Mouse (Mus musculus): ENCODE data around the gene Fezf2.

The Fezf2 gene

GRCm38 (mm10) chr14:12342458-12343131 is 5.4 kb downstream of the Fezf2 start:
- DNase-seq (ENCODE audit: low read depth in 2 of 2, low spot score in 2 of 2) = no peak

GRCm38 (mm10) chr14:12341789-12342457 is 6.1 kb downstream of the Fezf2 start:
- no peak for DNase-seq (ENCODE audit: low read depth in 2 of 2, low spot score in 2 of 2)

DNA sequence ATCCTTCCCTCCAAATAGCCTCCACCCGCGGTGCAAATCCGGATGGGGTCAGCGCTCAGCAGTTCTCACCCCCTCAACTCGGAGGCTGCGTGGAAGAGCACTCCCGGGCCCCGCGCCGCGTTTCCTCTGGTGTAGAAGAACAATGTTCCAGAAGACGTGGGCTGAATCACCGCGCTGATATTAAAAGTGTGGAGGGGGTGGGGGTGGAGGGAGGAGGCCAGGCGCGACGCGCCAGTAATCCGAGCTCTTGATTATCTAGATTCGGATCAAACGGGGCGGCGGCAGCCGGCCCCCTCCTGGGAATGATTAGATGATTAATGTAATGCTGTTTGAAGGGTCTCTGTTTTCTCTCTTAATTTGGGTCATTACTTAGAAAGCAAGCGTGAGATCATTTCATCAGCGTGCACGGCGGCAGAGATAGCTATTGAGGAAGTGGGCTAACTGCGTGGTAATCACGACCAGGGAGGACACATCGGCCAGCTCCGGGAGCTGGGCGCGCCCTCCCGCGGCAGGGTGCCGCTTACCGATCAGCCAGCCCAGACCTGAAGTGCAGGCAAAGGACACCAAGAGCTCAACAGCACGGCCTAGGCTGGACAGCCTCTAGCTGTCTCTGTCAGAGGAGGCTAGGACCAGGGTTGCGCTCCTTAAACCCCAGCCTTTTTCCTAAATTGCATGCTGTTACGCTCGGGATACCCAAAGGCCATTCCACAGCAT is 6.8 kb downstream of the Fezf2 start:
- DNase-seq (ENCODE audit: low read depth in 2 of 2, low spot score in 2 of 2) = no peak

DNA sequence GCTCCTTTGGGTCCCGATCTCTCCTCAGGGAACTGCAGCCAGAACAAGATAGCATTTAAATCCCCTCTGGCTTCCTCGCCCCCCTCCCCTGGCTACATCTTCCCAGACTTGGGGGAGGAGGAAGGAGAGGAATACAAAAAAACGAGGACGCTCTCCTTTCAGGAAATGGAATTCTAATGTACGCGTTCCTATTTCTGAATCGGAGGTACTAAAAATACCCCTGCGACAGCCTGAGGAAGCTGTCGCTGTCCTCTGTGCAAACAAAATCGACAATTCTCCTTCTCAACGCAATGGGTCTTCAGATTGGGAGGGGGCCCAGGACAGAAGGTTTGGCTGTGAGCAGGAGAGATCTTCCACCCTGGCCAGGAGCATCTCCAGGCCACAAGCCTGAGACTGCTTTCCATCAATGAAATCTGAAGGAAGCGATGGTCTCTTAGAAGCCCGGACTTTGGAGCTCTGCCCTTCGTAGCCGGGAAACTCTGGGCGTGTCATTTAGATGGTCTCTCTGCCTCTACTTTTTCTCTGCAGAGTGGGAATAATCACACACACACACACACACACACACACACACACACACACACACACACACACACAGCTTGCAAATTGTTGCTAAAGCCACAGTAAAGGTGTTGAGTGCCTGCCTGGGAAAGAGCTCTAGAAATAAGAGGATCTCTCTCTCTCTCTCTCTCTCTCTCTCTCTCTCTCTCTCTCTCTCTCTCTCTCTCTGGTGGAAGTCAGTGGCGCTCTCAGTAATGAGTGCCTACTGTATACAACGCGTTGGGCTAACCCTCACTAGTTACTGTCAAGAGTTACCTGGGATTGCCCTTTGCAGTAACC is 7.5 kb downstream of the Fezf2 start:
- no peak for DNase-seq (ENCODE audit: low read depth in 2 of 2, low spot score in 2 of 2)

- no peak for DNase-seq (ENCODE audit: low read depth in 2 of 2, low spot score in 2 of 2)
Measured at GRCm38 (mm10) chr14:12338811-12339565, 9.0 kb downstream of the Fezf2 start.

DNA sequence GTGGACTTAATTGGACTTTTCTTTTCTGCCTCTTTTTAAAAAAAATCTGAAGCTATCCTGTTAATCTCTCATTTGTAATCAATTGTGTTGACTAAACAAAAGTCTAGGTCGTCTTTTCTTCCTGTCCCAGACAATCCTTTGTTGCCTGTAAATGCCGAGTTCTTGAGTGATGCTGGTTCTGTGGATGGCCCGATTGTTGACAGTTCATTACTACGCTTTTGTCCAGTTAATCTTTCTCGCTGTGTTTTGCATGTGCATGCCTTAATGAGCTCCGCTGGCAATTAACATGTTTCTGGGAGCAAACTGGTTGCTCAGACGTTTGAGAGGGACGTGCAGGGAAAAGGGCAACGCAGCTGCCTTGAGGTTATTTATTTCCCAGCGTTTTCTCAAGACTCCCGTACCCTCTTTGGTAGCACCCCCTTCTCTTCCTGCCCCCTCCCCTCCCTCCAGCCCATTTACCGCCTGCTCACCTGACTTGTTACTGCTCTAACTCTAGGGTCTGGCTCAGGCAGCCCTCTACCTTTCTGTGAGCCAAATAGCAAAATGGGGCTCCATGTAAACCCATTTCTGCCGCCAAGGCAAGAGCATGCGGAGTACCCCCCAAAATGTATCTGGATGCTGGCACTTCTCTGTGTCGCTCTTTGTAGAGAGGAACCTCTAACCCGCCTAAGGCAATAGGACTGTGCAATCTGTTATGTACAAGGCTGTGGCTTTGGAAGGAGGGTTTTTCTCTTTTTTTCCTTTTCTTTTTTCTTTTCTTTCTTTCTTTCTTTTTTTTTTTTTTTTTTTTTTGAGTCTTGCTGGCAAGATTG is 9.8 kb downstream of the Fezf2 start:
- no peak for DNase-seq (ENCODE audit: low read depth in 2 of 2, low spot score in 2 of 2)

DNA sequence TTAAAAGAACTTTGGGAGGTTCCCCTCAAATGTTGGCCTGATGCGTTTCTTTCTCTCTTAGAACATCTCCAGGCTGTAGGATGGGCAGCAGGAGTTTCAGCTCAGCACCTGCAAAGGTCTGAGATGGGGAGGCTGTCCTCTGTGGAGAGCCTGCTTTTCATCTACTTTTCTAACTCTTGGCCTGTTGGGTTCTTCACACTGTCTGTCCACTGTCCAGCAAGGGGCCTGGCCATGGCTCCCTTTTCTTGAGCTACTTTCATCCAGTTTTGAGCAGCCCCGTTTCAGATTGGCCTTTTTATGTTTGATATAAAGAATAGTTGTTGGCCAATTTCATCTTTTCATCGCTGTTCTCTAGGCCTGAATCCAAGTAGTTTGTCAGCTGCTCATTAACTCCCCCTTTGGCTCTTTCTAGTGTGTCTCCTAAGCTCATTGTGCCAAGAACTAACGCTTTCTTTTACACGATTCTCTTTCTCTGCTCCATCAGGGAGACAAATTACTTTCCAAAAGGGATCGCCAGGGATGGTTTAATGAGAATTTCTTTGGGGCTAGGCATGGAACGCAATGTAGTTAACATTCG is 10.5 kb downstream of the Fezf2 start:
- DNase-seq (ENCODE audit: low read depth in 2 of 2, low spot score in 2 of 2) = no peak

- DNase-seq (ENCODE audit: low read depth in 2 of 2, low spot score in 2 of 2) = no peak
Measured at GRCm38 (mm10) chr14:12334925-12335324, 13.1 kb downstream of the Fezf2 start.

- DNase-seq (ENCODE audit: low read depth in 2 of 2, low spot score in 2 of 2) = no peak
Measured at GRCm38 (mm10) chr14:12333622-12334021, 14.4 kb downstream of the Fezf2 start.

DNA sequence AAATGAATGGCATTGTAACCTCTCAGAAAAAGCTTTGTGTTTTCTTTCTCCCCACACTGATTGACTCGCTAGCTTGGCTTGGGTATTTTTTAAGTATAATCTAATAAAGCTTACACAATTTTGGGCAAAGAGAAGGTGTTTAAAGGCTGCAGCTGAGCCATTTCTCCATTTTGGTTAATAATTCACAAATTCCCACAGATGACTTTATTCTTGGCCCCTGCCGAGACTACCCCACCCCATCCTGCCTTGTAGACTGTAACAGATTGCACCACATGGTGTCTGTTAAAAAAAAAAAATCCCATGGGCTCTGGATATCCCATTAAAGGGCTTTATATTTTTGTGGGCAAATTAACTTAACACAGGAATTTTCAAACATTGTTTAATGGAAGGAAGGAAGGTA is 44.9 kb downstream of the Fezf2 start:
- DNase-seq (ENCODE audit: low read depth in 2 of 2, low spot score in 2 of 2) = no peak

DNA sequence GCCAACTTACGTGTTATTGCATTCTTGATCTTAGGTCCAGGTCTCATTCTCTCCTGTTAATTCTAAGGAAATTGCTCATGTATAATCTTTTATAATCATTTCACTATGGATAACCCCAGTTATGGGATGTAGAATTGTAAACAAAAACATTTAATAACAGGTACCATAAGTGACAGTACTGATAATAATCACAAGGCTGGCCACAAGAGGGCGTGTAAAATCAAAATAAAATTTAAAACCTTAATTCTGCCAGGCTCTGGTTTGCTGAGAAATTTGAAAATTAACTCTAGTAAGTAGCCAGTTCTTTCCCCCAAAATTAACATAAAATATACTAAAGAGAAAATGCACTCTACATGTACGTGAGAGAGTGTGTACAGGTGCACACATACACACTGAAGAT is 47.3 kb downstream of the Fezf2 start:
- DNase-seq (ENCODE audit: low read depth in 2 of 2, low spot score in 2 of 2) = no peak

GRCm38 (mm10) chr14:12300275-12300674 is 47.7 kb downstream of the Fezf2 start:
- DNase-seq (ENCODE audit: low read depth in 2 of 2, low spot score in 2 of 2) = no peak

- no peak for DNase-seq (ENCODE audit: low read depth in 2 of 2, low spot score in 2 of 2)
Measured at GRCm38 (mm10) chr14:12299654-12300053, 48.3 kb downstream of the Fezf2 start.

GRCm38 (mm10) chr14:12299171-12299570 is 48.8 kb downstream of the Fezf2 start:
- DNase-seq (ENCODE audit: low read depth in 2 of 2, low spot score in 2 of 2) = no peak

GRCm38 (mm10) chr14:12296391-12296790 is 51.6 kb downstream of the Fezf2 start:
- no peak for DNase-seq (ENCODE audit: low read depth in 2 of 2, low spot score in 2 of 2)

Data from CD8-positive naive resting alpha-beta T cell, adult 2 months (primary cell).